Comparison of ENCODE assay signal across 33 mouse cellular contexts in genomic region chr9:83276291-83276690, GRCm38 (mm10).
"Had no signal": no experiment of that assay in that cellular context is flagged by ENCODE, and none has a peak within 500 bp of the region (broad histone marks: within the 10 kb centered on the region; RNA-seq: fewer than 3 reads in every experiment).

No protein-coding gene starts in this region.

- H3K27me3 ChIP-seq: heart, embryonic 12.5 days; heart, embryonic 13.5 days; heart, embryonic 15.5 days; hindbrain, embryonic 12.5 days; hindbrain, embryonic 13.5 days; hindbrain, embryonic 15.5 days; intestine, embryonic 15.5 days; kidney, embryonic 15.5 days had no signal

- H3K9me3 ChIP-seq: heart, embryonic 12.5 days; heart, embryonic 13.5 days; heart, embryonic 15.5 days; hindbrain, embryonic 10.5 days; hindbrain, embryonic 12.5 days; hindbrain, embryonic 13.5 days; hindbrain, embryonic 15.5 days; intestine, embryonic 15.5 days; kidney, embryonic 15.5 days had no signal

- H3K9ac ChIP-seq: heart, embryonic 12.5 days; heart, embryonic 13.5 days; heart, embryonic 15.5 days; hindbrain, embryonic 12.5 days; hindbrain, embryonic 13.5 days; hindbrain, embryonic 14.5 days; hindbrain, embryonic 15.5 days; intestine, embryonic 15.5 days; kidney, embryonic 15.5 days had no signal

- H3K27ac ChIP-seq: heart, embryonic 13.5 days; heart, embryonic 15.5 days; hindbrain, embryonic 10.5 days; hindbrain, embryonic 12.5 days; hindbrain, embryonic 13.5 days; hindbrain, embryonic 14.5 days; hindbrain, embryonic 15.5 days; hindbrain, postnatal 0 days; intestine, embryonic 15.5 days; kidney, embryonic 15.5 days; kidney, postnatal 0 days; layer of hippocampus, adult 2 months had no signal

- ATAC-seq: hindbrain, embryonic 16.5 days; hindbrain, postnatal 0 days; inflammation-experienced regulatory T-cells, adult 6 months; intestine, embryonic 15.5 days; intestine, embryonic 16.5 days; intestine, postnatal 0 days had no signal

- H3K4me3 ChIP-seq: heart, embryonic 12.5 days; heart, embryonic 13.5 days; heart, embryonic 15.5 days; hindbrain, embryonic 10.5 days; hindbrain, embryonic 12.5 days; hindbrain, embryonic 13.5 days; hindbrain, embryonic 15.5 days; intestine, embryonic 15.5 days; kidney, embryonic 15.5 days; layer of hippocampus, adult 2 months had no signal

- DNase-seq: heart, postnatal 10 days; heart, postnatal 36 days; heart, postnatal 4 days; kidney, adult 11 months; kidney, adult 18-20 months; kidney, adult 2 months; kidney, adult 8-10 months; kidney, adult 9 months; kidney, postnatal 10 days; kidney, postnatal 14 days; kidney, postnatal 25 days; kidney, postnatal 36 days; kidney, postnatal 4 days; layer of hippocampus, adult 9-11 months; layer of hippocampus, postnatal 36 days had no signal

- H3K4me2 ChIP-seq: heart, embryonic 11.5 days; heart, embryonic 12.5 days; heart, embryonic 13.5 days; heart, embryonic 15.5 days; hindbrain, embryonic 12.5 days; hindbrain, embryonic 13.5 days; hindbrain, embryonic 14.5 days; hindbrain, embryonic 15.5 days; intestine, embryonic 15.5 days; kidney, embryonic 15.5 days had no signal

- H3K36me3 ChIP-seq: heart, embryonic 12.5 days; heart, embryonic 13.5 days; heart, embryonic 15.5 days; hindbrain, embryonic 10.5 days; hindbrain, embryonic 12.5 days; hindbrain, embryonic 13.5 days; hindbrain, embryonic 15.5 days; intestine, embryonic 15.5 days; kidney, embryonic 15.5 days had no signal

- H3K4me1 ChIP-seq: hindbrain, embryonic 10.5 days; hindbrain, embryonic 12.5 days; hindbrain, embryonic 13.5 days; hindbrain, embryonic 15.5 days; intestine, embryonic 15.5 days had no signal
